Mouse (Mus musculus): ENCODE measurements around the gene Syp. TPM values are rescaled to one million over a fixed set of nuclear protein-coding genes. Genes with fewer than 3 reads are reported as not detected.

Syp gene
- polyA plus RNA-seq, 1 experiment from 2014 or later = 106 TPM

DNA sequence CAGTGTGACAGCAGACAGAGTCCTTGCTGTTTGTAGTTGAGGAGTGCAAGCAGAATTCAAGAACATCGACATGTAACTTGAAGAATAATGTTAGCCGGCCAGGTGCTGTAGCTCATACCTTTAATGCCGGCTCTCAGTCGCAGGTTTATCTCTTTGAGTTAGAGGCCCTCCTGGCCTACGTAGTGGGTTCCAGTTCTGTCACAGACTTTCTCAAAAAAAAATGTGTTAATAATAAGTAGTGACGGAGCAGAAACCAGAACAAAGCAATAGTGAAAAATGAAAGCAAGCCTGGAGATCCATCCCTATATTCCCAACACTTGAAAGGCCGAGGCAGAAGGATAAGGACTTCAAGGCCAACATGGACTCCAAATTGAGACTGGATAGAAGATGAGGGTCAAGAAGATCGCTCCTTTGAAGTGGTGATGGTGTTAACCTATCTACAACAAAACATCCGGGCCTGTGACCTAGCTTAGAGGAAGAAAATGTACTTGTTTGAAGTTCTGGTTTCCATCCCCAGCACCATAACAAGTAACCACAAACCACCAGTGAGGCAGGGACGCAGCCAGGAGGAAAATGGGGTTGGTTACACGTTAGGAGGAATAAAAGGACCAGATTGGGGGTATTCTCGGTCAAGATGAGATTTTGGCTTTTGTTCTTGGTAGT is 20.3 kb upstream of the Syp start:
- H3K4me2 ChIP-seq (replicated peaks) = no peak overlapping the region
- no peaks in the 10 kb centered on the region for H3K36me3 ChIP-seq (replicated peaks; ENCODE audit: control insufficient read depth, insufficient read depth)
- no peak overlapping the region for H3K4me3 ChIP-seq (replicated peaks; ENCODE audit: low read length)
- H3K27me3 ChIP-seq (ENCODE audit: control insufficient read depth, insufficient read depth, low read length) = no peaks in the 10 kb centered on the region
- H3K27ac ChIP-seq = no peak overlapping the region
- H3K9ac ChIP-seq = no peak overlapping the region
- WGBS = 84% methylated on average over 12 of the region's 12 CpGs
- no peaks in the 10 kb centered on the region for H3K4me1 ChIP-seq (replicated peaks; ENCODE audit: control insufficient read depth, insufficient read depth, low read length)
- ATAC-seq (ENCODE audit: low FRiP score) = no peak
- no peaks in the 10 kb centered on the region for H3K9me3 ChIP-seq (ENCODE audit: control insufficient read depth, low read length)
- no peak for DNase-seq (ENCODE audit: low spot score)

DNA sequence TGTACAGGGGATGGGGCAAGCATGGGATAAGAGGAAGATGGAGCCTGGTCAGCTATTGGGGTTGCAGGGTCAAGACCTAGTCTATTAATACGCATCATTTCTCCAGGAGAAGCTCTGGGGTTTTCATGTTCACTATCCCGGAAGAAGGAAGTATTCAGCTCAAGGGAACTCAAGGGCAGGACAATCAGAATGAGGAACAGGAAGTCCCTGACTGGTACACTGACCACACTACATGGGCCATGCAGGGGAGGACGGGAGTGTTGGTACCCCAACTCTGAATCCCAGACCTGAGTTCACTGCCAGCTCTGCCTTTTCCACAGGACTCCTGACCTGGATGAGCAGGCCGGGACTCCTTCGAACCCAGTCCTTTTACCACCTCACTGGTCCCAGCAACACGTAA is 5.7 kb upstream of the Syp start:
- no peak overlapping the region for H3K27ac ChIP-seq
- H3K9me3 ChIP-seq (ENCODE audit: control insufficient read depth, low read length) = no peaks in the 10 kb centered on the region
- H3K27me3 ChIP-seq (ENCODE audit: control insufficient read depth, insufficient read depth, low read length) = no peaks in the 10 kb centered on the region
- ATAC-seq (ENCODE audit: low FRiP score) (no peak), DNase-seq (ENCODE audit: low spot score) (no peak)
- no peaks in the 10 kb centered on the region for H3K36me3 ChIP-seq (replicated peaks; ENCODE audit: control insufficient read depth, insufficient read depth)
- no peaks in the 10 kb centered on the region for H3K4me1 ChIP-seq (replicated peaks; ENCODE audit: control insufficient read depth, insufficient read depth, low read length)
- no peak overlapping the region for H3K9ac ChIP-seq
- no peak overlapping the region for H3K4me2 ChIP-seq (replicated peaks)
- H3K4me3 ChIP-seq (replicated peaks; ENCODE audit: low read length) = no peak overlapping the region
- 94% methylated on average over 6 of the region's 6 CpGs for WGBS

DNA sequence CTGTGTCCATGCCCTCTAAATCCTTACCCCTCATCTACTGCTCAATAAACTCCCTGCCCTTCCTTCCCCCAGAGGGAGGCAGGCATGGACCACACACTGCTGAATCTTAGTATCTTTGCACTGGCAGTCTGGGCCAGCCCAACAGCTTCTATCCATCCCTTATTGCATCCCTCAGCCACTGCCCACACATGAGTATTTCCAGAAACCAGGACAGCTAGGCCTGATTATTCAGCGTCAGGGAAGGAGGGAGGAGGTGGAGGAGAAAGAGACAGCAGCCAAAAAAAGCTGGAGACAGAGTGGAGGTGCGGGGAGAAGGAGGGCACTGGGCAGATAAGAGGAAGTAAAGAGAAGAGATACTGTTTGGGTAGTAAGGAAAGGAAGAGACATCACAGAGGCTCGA is 3.2 kb upstream of the Syp start:
- Histone ChIP-seq H3K27ac (no peak overlapping the region), H3K9ac (no peak overlapping the region), H3K4me3 (replicated peaks; ENCODE audit: low read length) (no peak overlapping the region), H3K4me1 (replicated peaks; ENCODE audit: control insufficient read depth, insufficient read depth, low read length) (no peaks in the 10 kb centered on the region), H3K9me3 (ENCODE audit: control insufficient read depth, low read length) (no peaks in the 10 kb centered on the region), H3K36me3 (replicated peaks; ENCODE audit: control insufficient read depth, insufficient read depth) (no peaks in the 10 kb centered on the region), H3K4me2 (replicated peaks) (no peak overlapping the region), H3K27me3 (ENCODE audit: control insufficient read depth, insufficient read depth, low read length) (no peaks in the 10 kb centered on the region)
- ATAC-seq (ENCODE audit: low FRiP score) (no peak), DNase-seq (ENCODE audit: low spot score) (no peak)
- WGBS = 85% methylated on average over 3 of the region's 3 CpGs

DNA sequence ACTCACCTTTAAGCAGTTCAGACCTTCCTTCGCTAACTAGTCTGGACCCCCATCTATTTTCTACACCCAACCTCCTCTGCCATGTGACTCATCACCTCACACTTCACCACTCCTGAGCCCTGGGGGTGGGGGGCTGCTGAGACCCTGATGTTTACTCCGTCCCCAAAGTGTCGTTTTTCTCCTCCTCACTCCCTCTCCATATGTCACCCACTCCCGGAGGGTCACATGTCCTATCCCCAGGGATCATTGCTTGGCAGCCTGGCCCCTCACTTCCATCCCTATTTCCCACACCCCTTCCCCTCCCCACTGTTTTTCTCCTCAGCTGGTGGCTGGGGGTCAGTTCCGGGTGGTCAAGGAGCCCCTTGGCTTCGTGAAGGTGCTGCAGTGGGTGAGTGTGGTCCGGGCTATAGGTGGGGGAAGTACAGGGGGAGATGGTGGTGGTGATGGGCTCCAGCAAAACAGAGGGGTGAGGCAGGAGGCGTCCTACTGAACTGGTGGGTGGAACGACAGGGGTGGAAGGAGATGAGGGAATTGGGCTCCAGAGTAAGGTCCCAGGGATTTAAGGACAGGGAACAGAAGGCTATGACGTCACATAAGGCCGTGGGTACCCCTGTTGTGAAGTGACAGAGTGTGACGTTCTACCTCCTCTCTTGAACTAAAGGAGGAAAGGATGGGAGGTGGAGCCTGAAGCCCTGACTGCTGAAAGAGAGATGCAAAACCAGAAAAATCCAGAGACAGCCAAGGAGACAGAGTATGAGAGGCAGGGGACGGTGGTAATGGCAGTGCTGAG is 1.5 kb downstream of the Syp start:
- 0 out of 2 replicates have a peak, but pooled peaks cover 6% of the 10 kb centered on the region for H3K4me1 ChIP-seq (replicated peaks; ENCODE audit: control insufficient read depth, insufficient read depth, low read length)
- H3K27me3 ChIP-seq (ENCODE audit: control insufficient read depth, insufficient read depth, low read length) = no peaks in the 10 kb centered on the region
- no peaks in the 10 kb centered on the region for H3K9me3 ChIP-seq (ENCODE audit: control insufficient read depth, low read length)
- ATAC-seq (ENCODE audit: low FRiP score) (peak; percentile 28; the same call in 1 of the 2 replicates), DNase-seq (ENCODE audit: low spot score) (no peak)
- H3K4me2 ChIP-seq (replicated peaks) = peak overlapping the region; percentile 62
- 21% methylated on average over 13 of the region's 13 CpGs for WGBS
- peak overlapping the region; percentile 50 for H3K4me3 ChIP-seq (replicated peaks; ENCODE audit: low read length)
- peaks cover 20% of the 10 kb centered on the region; the same call in 1 of the 2 replicates for H3K36me3 ChIP-seq (replicated peaks; ENCODE audit: control insufficient read depth, insufficient read depth)
- peak overlapping the region; percentile 76 for H3K9ac ChIP-seq
- peak overlapping the region; percentile 85 for H3K27ac ChIP-seq

DNA sequence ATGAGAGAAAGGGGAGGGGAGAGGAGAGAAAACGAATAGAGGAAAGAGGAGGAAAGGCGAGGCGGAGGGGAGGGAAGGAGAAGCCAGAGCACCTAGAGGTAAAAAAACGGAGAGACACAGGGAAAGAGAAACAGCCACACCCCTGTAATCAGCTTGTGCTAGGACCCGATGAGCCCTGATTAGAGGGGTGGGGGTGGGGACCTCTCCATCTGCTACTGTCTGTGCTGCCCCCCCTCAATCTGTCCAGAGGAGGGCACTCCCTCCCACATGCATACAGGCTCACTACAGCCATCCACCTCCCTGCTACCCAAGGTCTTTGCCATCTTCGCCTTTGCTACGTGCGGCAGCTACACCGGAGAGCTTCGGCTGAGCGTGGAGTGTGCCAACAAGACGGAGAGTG is 2.5 kb downstream of the Syp start:
- no peak overlapping the region for H3K27ac ChIP-seq
- WGBS = 53% methylated on average over 10 of the region's 12 CpGs
- no peak for ATAC-seq (ENCODE audit: low FRiP score)
- no peak for DNase-seq (ENCODE audit: low spot score)
- H3K4me1 ChIP-seq (replicated peaks; ENCODE audit: control insufficient read depth, insufficient read depth, low read length) = 0 out of 2 replicates have a peak, but pooled peaks cover 6% of the 10 kb centered on the region
- peak overlapping the region; percentile 50 for H3K4me3 ChIP-seq (replicated peaks; ENCODE audit: low read length)
- H3K36me3 ChIP-seq (replicated peaks; ENCODE audit: control insufficient read depth, insufficient read depth) = peaks cover 29% of the 10 kb centered on the region
- peak overlapping the region; percentile 62 for H3K4me2 ChIP-seq (replicated peaks)
- no peaks in the 10 kb centered on the region for H3K9me3 ChIP-seq (ENCODE audit: control insufficient read depth, low read length)
- H3K9ac ChIP-seq = peak overlapping the region; percentile 40; the same call in 1 of the 2 replicates
- H3K27me3 ChIP-seq (ENCODE audit: control insufficient read depth, insufficient read depth, low read length) = no peaks in the 10 kb centered on the region

DNA sequence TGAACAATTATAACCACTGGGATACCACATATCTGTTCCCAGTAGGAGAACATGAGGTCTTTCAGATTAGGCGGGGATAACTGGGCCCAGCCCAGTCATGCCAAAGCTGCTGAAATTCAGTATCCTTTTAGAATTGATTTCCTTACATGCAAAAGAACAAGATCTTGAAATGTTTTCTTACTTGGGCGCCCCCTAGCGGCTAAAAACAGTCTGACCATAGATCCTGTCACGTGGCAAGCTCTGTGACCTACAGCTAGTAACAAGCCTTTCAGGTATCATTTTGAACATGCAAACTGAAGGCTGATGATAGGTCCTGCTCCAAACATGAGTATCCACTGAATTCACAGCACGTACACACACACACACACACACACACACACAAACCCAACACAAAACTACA is 7.1 kb downstream of the Syp start:
- H3K4me2 ChIP-seq (replicated peaks) = no peak overlapping the region
- ATAC-seq (ENCODE audit: low FRiP score) (no peak), DNase-seq (ENCODE audit: low spot score) (peak; percentile 78)
- H3K4me1 ChIP-seq (replicated peaks; ENCODE audit: control insufficient read depth, insufficient read depth, low read length) = 0 out of 2 replicates have a peak, but pooled peaks cover 6% of the 10 kb centered on the region
- H3K27ac ChIP-seq = no peak overlapping the region
- 12% methylated on average over 5 of the region's 5 CpGs for WGBS
- H3K36me3 ChIP-seq (replicated peaks; ENCODE audit: control insufficient read depth, insufficient read depth) = peaks cover 33% of the 10 kb centered on the region
- H3K27me3 ChIP-seq (ENCODE audit: control insufficient read depth, insufficient read depth, low read length) = no peaks in the 10 kb centered on the region
- no peaks in the 10 kb centered on the region for H3K9me3 ChIP-seq (ENCODE audit: control insufficient read depth, low read length)
- H3K9ac ChIP-seq = no peak overlapping the region
- H3K4me3 ChIP-seq (replicated peaks; ENCODE audit: low read length) = no peak overlapping the region

DNA sequence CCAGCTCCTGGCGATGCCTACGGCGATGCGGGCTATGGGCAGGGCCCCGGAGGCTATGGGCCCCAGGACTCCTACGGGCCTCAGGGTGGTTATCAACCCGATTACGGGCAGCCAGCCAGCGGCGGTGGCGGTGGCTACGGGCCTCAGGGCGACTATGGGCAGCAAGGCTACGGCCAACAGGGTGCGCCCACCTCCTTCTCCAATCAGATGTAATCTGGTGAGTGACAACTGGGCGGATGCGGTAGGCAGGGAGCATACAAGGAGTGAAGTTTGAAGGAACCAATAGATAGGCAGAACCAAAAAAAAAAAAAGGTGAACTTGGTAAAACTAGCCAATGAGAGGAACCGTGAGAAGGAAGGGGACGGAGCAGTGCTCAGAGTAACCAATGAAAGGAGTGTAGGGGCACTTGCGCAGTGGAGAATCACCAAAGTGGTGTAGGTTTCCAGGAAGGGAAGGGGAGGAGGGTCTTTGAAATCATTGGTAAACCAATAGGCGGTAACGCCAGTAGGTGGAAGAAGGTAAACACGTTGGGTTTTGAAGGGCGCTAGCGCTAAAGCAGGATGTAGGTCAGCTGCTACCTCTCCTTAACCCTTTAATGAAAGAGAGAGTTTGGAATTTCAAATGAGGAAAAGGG is 10.5 kb downstream of the Syp start:
- H3K9ac ChIP-seq = peak overlapping the region; percentile 60
- peak overlapping the region; percentile 52 for H3K4me2 ChIP-seq (replicated peaks)
- H3K4me1 ChIP-seq (replicated peaks; ENCODE audit: control insufficient read depth, insufficient read depth, low read length) = no peaks in the 10 kb centered on the region
- no peaks in the 10 kb centered on the region for H3K27me3 ChIP-seq (ENCODE audit: control insufficient read depth, insufficient read depth, low read length)
- peaks cover 25% of the 10 kb centered on the region for H3K36me3 ChIP-seq (replicated peaks; ENCODE audit: control insufficient read depth, insufficient read depth)
- no peaks in the 10 kb centered on the region for H3K9me3 ChIP-seq (ENCODE audit: control insufficient read depth, low read length)
- DNase-seq (ENCODE audit: low spot score) = peak; percentile 72
- peak overlapping the region; percentile 31 for H3K4me3 ChIP-seq (replicated peaks; ENCODE audit: low read length)
- WGBS = 17% methylated on average over 25 of the region's 25 CpGs
- peak overlapping the region; percentile 57 for H3K27ac ChIP-seq
- ATAC-seq (ENCODE audit: low FRiP score) = peak; percentile 94

DNA sequence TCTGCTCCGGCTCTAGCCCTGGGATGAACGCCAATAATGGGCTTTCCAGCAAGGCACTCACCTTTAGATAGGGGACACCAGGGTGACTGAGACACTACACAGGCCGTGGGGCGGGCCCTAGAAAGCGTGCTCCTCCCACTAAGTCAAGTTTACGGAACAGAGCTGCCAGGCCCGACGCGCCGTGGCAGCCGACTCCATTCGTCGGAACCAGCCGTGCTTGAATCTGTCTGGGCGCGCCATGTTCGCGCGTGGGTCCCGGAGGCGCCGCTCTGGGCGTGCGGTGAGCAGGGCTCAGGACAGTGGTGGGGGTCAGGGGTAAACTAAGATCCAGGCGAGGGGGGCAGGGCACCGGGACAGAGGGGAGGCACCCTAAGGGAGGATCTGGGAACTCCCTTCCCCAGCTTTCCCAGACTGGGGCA is 19.0 kb downstream of the Syp start, which contains the start of gene Prickle3:
Prickle3 (plus strand) TSS at position 40 of the 419 bp plus-strand sequence.
- H3K4me3 ChIP-seq (replicated peaks; ENCODE audit: low read length) = peak within 1 kb of the TSS; percentile 25
- H3K27me3 ChIP-seq (ENCODE audit: control insufficient read depth, insufficient read depth, low read length) = no peaks in the 10 kb centered on the region
- no peaks in the 10 kb centered on the region for H3K9me3 ChIP-seq (ENCODE audit: control insufficient read depth, low read length)
- ATAC-seq (ENCODE audit: low FRiP score) (no peak), DNase-seq (ENCODE audit: low spot score) (no peak)
- WGBS = 18% methylated on average over 26 of the region's 26 CpGs
- 0 out of 2 replicates have a peak, but pooled peaks cover 3% of the 10 kb centered on the region for H3K36me3 ChIP-seq (replicated peaks; ENCODE audit: control insufficient read depth, insufficient read depth)
- H3K4me2 ChIP-seq (replicated peaks) = peak within 1 kb of the TSS; percentile 41
- no peaks in the 10 kb centered on the region for H3K4me1 ChIP-seq (replicated peaks; ENCODE audit: control insufficient read depth, insufficient read depth, low read length)
- no peak within 1 kb of the TSS for H3K9ac ChIP-seq
- H3K27ac ChIP-seq = no peak within 1 kb of the TSS
